Mouse (Mus musculus) bone marrow, adult 2 months (tissue): ENCODE data around the gene Fbp1.

Experiments used
- CTCF ChIP-seq: fragments of 200-500 bp; IDR thresholded peaks from 2 replicates; pipeline ENCODE4 v1.5.1; 2011; ENCODE audit warnings: low read length, control low read depth; ENCODE audit not compliant: control insufficient read depth, insufficient read depth
- POLR2A ChIP-seq: fragments of 200-500 bp; IDR thresholded peaks from 2 replicates; pipeline ENCODE4 v1.6.1; 2011; ENCODE audit warnings: low read depth, mild to moderate bottlenecking, control low read depth, low read length, borderline replicate concordance; ENCODE audit not compliant: control insufficient read depth

DNA sequence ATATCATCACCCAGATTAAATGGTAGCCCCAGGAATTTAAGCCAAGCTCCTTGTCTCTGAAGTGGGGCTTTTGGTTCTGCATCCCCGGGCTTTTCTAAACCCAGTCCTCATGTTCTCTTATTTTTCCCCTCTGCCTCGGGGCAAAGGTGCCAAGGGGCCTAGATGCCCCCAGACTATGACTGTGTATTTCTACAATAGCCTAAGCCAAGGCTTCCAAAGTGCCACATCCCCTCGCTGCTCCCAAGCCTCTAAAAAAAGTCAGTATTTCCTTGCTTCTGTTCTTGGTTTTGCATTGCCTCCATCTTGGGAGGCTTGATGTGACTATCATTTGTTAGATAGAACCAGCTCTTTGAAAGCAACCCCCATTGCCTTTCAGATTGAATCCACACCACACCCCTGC lies 3.5 kb downstream of the Fbp1 start:
- TF ChIP-seq CTCF (no peak), POLR2A (no peak)
